Mouse (Mus musculus) forebrain, embryonic 16.5 days (tissue): ENCODE results near the gene Olfr1357. TPM values are rescaled to one million over a fixed set of nuclear protein-coding genes. Genes with fewer than 3 reads are reported as not detected.
"Not testable (repeated sequence)": the region's sequence is repeated elsewhere in the genome, so short reads cannot be mapped to it uniquely, and the experiment has no call there.

Experiments
- ATAC-seq: fragments of 200-750 bp; cut with Nextera tagmentation; 2 replicates; pipeline ENCODE4 v1.8.0; 2017; ENCODE audit warnings: mild to moderate bottlenecking, moderate library complexity
- H3K27ac ChIP-seq: fragments of 300-500 bp; sonication (generic); 2 replicates; pipeline ENCODE4 v1.5.1; 2014; ENCODE audit warnings: low read length, control low read depth
- H3K27me3 ChIP-seq: fragments of 300-500 bp; sonication (generic); replicated peaks from 2 replicates; pipeline ENCODE4 v1.6.1; 2014; ENCODE audit warnings: low read length; ENCODE audit not compliant: control insufficient read depth, insufficient read depth
- H3K36me3 ChIP-seq: fragments of 300-500 bp; sonication (generic); 2 replicates; pipeline ENCODE4 v1.6.1; 2014; ENCODE audit not compliant: control insufficient read depth, insufficient read depth
- H3K4me1 ChIP-seq: fragments of 300-500 bp; sonication (generic); replicated peaks from 2 replicates; pipeline ENCODE4 v1.6.1; 2014; ENCODE audit warnings: low read length; ENCODE audit not compliant: control insufficient read depth, insufficient read depth
- H3K4me2 ChIP-seq: fragments of 300-500 bp; sonication (generic); 2 replicates; pipeline ENCODE4 v1.6.1; 2014; ENCODE audit warnings: mild to moderate bottlenecking, low read length, control low read depth
- H3K4me3 ChIP-seq: fragments of 300-500 bp; sonication (generic); replicated peaks from 2 replicates; pipeline ENCODE4 v1.5.1; 2014; ENCODE audit warnings: mild to moderate bottlenecking, low read length, control low read depth
- H3K9ac ChIP-seq: fragments of 300-500 bp; sonication (generic); replicated peaks from 2 replicates; pipeline ENCODE4 v1.6.1; 2014; ENCODE audit warnings: low read depth, low read length, control low read depth
- H3K9me3 ChIP-seq: fragments of 300-500 bp; sonication (generic); 2 replicates; pipeline ENCODE4 v1.6.1; 2016; ENCODE audit warnings: low read length; ENCODE audit not compliant: control insufficient read depth
- WGBS: fragments of 180-500 bp; shearing (Covaris S2); extraction: QIAGEN DNeasy Blood & Tissue Kit; methylation state at CpG from one replicate; pipeline ENCODE4 v1.1.7; 2014; 5-methylcytosine and 5-hydroxymethylcytosine counted together
- polyA plus RNA-seq: library from polyadenylated mRNA; unstranded; fragments of >200 nt; fragmentation: Nextera tagmentation; extraction: Ambion mirVana; gene quantifications from 2 replicates; pipeline ENCODE4 v1.2.1, GENCODE M21; 2015

Olfr1357 gene
- polyA plus RNA-seq, result not detected in 2 replicates

DNA sequence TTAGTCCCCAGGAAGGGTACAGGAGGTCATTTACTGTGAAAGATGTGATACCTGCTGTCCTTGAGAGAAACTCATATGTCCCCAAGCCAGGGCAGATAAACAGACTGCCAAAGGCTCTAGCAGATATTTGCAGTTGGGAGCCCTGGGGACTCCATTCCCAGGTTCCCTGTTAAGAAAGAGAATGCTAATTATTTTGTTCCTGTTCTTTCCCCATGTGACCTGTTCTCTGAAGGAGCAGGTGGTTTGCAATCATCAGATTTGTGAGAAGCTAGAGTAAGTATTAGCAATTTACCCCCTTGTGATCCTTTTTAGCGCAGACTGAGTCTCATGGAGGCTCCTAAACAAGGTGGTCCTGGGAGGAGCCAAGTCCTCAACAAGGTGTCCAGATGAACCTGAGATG is at the start of gene Olfr1357:
Gene Olfr1357 (minus strand): TSS at position 101 of the 400 bp plus-strand sequence.
- Histone ChIP-seq H3K36me3 (no peaks in the 10 kb centered on the region), H3K4me1 (no peaks in the 10 kb centered on the region), H3K9me3 (no peaks in the 10 kb centered on the region), H3K27ac (no peak within 1 kb of the TSS), H3K4me3 (no peak within 1 kb of the TSS), H3K4me2 (no peak within 1 kb of the TSS), H3K27me3 (no peaks in the 10 kb centered on the region), H3K9ac (no peak within 1 kb of the TSS)
- 91% methylated on average over 1 of the region's 1 CpGs for WGBS
- no peak for ATAC-seq

DNA sequence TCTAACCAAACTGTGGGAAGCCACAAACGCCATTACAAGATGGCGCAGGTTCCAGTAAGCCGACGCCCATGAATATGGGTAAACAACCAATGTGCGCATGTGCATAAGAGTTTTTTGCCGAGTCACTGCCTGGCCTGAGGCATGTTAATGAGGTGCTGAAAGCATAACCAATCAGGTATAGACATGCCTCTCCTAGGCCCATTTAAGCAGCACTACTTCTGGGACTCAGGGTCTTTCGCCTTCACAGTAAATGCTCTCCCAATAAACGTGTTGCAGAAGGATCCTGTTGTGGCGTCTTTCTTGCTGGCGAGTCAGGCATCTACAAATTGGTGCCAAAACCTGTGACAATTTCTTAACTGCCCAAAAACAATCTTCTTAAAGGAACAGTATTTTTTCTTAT is 48.8 kb upstream of the Olfr1357 start:
- H3K36me3 ChIP-seq, H3K27ac ChIP-seq, H3K9me3 ChIP-seq, H3K4me1 ChIP-seq, H3K4me3 ChIP-seq, H3K27me3 ChIP-seq, ATAC-seq, H3K4me2 ChIP-seq, H3K9ac ChIP-seq: not testable (repeated sequence)
- 89% methylated on average over 10 of the region's 10 CpGs for WGBS

- H3K4me1 ChIP-seq, result no peaks in the 10 kb centered on the region
- no peaks in the 10 kb centered on the region for H3K9me3 ChIP-seq
- no peak overlapping the region for H3K27ac ChIP-seq
- H3K36me3 ChIP-seq, result no peaks in the 10 kb centered on the region
- no peak overlapping the region for H3K4me3 ChIP-seq
- WGBS, result 93% methylated on average over 1 of the region's 1 CpGs
- no peaks in the 10 kb centered on the region for H3K27me3 ChIP-seq
- no peak overlapping the region for H3K9ac ChIP-seq
- ATAC-seq, result no peak
- H3K4me2 ChIP-seq, result no peak overlapping the region
These were observed 46.7 kb upstream of the Olfr1357 start for GRCm38 (mm10) chr10:78664546-78664945.

DNA sequence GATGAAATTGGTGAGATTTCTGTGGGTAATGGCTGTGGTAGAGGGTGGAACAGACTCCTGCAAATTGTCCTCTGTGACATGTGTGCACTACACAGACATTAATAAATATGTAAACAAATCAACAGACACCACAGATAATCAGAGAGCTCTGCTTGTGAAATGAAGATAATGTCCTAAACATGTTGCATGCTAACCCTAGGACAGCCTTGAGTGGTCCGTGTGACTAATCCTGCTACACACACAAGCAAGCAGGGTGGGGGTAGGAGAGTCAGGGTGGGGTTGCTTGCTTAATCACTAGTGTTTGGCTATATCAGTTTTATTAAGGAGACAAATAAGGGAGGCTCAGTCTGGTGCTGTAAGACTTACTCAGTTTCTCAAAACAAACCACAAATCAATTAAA is 43.3 kb upstream of the Olfr1357 start:
- Histone ChIP-seq H3K27me3 (no peaks in the 10 kb centered on the region), H3K4me2 (no peak overlapping the region), H3K4me3 (no peak overlapping the region), H3K9me3 (no peaks in the 10 kb centered on the region), H3K36me3 (no peaks in the 10 kb centered on the region), H3K9ac (no peak overlapping the region), H3K4me1 (no peaks in the 10 kb centered on the region), H3K27ac (no peak overlapping the region)
- no peak for ATAC-seq
- WGBS, result 90% methylated on average over 1 of the region's 1 CpGs

- H3K27me3 ChIP-seq, result no peaks in the 10 kb centered on the region
- no peaks in the 10 kb centered on the region for H3K4me1 ChIP-seq
- H3K9me3 ChIP-seq, result no peaks in the 10 kb centered on the region
- WGBS, result 12% methylated on average over 6 of the region's 6 CpGs
- peak; percentile 70; the same call in 1 of the 2 replicates for ATAC-seq
- H3K36me3 ChIP-seq, result no peaks in the 10 kb centered on the region
- H3K4me3 ChIP-seq, result no peak overlapping the region
- H3K9ac ChIP-seq, result no peak overlapping the region
- no peak overlapping the region for H3K27ac ChIP-seq
- H3K4me2 ChIP-seq, result no peak overlapping the region
These were observed 14.4 kb upstream of the Olfr1357 start for GRCm38 (mm10) chr10:78632311-78632710.

DNA sequence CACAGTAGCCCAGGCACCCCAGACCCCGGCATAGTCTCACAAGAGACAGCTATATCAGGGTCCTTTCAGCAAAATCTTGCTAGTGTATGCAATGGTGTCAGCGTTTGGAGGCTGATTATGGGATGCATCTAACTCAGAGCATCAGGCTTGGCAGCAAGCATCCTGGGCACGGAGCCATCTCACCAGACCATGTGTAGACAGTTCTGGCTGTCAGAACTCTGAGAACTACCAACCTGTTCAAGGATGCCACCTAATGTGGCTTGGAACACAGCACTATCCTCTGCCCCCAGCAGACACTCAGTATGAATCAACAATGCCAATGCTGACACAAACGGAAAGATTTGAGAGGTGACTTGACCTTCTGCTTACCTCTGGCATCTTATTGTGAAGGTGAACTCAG is 12.3 kb upstream of the Olfr1357 start:
- Histone ChIP-seq H3K36me3 (no peaks in the 10 kb centered on the region), H3K9me3 (no peaks in the 10 kb centered on the region), H3K27me3 (no peaks in the 10 kb centered on the region), H3K9ac (no peak overlapping the region), H3K4me2 (no peak overlapping the region), H3K4me3 (no peak overlapping the region), H3K4me1 (no peaks in the 10 kb centered on the region), H3K27ac (no peak overlapping the region)
- peak; percentile 71 for ATAC-seq
- WGBS, result 61% methylated on average over 4 of the region's 4 CpGs

GRCm38 (mm10) chr10:78623143-78623542 is 5.3 kb upstream of the Olfr1357 start:
- not testable (repeated sequence) for H3K4me2 ChIP-seq, H3K9ac ChIP-seq, H3K4me3 ChIP-seq, H3K36me3 ChIP-seq, H3K4me1 ChIP-seq, H3K27me3 ChIP-seq, H3K27ac ChIP-seq, ATAC-seq, H3K9me3 ChIP-seq
- 83% methylated on average over 3 of the region's 3 CpGs for WGBS

DNA sequence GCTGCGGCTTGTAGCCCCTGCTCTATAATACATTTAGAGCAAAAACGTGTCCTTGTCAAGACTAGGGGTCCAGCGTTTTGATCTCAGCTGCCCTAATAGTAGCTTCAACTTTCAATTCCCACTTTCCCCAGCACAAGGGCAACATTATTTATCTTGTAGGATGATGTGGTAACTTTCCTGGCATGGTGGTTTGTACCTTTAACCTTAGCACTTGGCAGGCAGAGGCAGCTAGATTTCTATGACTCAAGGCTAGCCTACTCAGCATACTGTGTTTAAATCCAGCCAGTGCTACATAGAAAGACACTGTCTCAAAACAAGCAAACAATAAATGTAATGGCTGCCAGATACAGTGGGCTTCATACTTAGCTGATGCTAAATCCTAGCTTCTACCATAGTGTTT is 10.3 kb downstream of the Olfr1357 start:
- Histone ChIP-seq H3K27me3 (no peaks in the 10 kb centered on the region), H3K9me3 (no peaks in the 10 kb centered on the region), H3K27ac (no peak overlapping the region), H3K9ac (no peak overlapping the region), H3K4me2 (no peak overlapping the region), H3K4me3 (no peak overlapping the region), H3K4me1 (no peaks in the 10 kb centered on the region), H3K36me3 (no peaks in the 10 kb centered on the region)
- no peak for ATAC-seq
- WGBS, result 86% methylated on average over 3 of the region's 3 CpGs

- no peak for ATAC-seq
- WGBS, result 30% methylated on average over 3 of the region's 3 CpGs
- Histone ChIP-seq H3K9ac (no peak overlapping the region), H3K9me3 (no peaks in the 10 kb centered on the region), H3K4me2 (no peak overlapping the region), H3K4me3 (no peak overlapping the region), H3K36me3 (no peaks in the 10 kb centered on the region), H3K4me1 (no peaks in the 10 kb centered on the region), H3K27me3 (no peaks in the 10 kb centered on the region), H3K27ac (no peak overlapping the region)
These were observed 12.8 kb downstream of the Olfr1357 start for GRCm38 (mm10) chr10:78605080-78605479.

GRCm38 (mm10) chr10:78599865-78600264 is 18.0 kb downstream of the Olfr1357 start:
- no peak overlapping the region for H3K4me3 ChIP-seq
- WGBS, result 90% methylated on average over 5 of the region's 5 CpGs
- H3K4me2 ChIP-seq, result no peak overlapping the region
- no peaks in the 10 kb centered on the region for H3K36me3 ChIP-seq
- no peak overlapping the region for H3K9ac ChIP-seq
- no peak overlapping the region for H3K27ac ChIP-seq
- H3K4me1 ChIP-seq, result no peaks in the 10 kb centered on the region
- H3K9me3 ChIP-seq, result no peaks in the 10 kb centered on the region
- H3K27me3 ChIP-seq, result no peaks in the 10 kb centered on the region
- ATAC-seq, result no peak
